Mouse (Mus musculus): ENCODE data around the gene Nrf1. TPM values are rescaled to one million over a fixed set of nuclear protein-coding genes. Genes with fewer than 3 reads are reported as not detected.

Gene Nrf1
- polyA plus RNA-seq, 1 experiment from 2014 or later: 33.2 TPM

DNA sequence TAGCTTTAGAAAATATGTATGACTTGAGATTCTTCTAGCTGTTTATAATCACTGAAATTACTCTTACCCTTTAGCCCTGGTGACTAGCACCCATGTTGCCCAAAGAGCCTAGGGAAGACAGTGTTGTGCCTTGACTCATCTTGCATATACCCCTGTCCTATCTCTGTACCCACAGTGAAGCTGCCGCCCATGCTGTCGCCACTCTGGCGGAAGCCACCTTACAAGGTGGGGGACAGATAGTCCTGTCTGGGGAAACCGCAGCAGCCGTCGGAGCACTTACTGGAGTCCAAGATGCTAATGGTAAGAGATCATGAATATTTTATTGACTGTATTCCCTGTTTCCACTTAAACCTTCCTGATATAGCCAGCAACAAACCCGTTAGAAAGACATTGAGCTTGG, 78.3 kb downstream of the Nrf1 start:
- Histone ChIP-seq H3K27me3 (ENCODE audit: control insufficient read depth, insufficient read depth, low read length) (no peaks in the 10 kb centered on the region), H3K36me3 (replicated peaks; ENCODE audit: control insufficient read depth, insufficient read depth) (peaks cover 48% of the 10 kb centered on the region), H3K4me1 (replicated peaks; ENCODE audit: control insufficient read depth, insufficient read depth, low read length) (no peaks in the 10 kb centered on the region), H3K27ac (no peak overlapping the region), H3K4me3 (replicated peaks; ENCODE audit: low read length) (no peak overlapping the region), H3K4me2 (replicated peaks) (no peak overlapping the region), H3K9ac (no peak overlapping the region), H3K9me3 (ENCODE audit: control insufficient read depth, low read length) (no peaks in the 10 kb centered on the region)
- ATAC-seq (ENCODE audit: low FRiP score): no peak
- DNase-seq (ENCODE audit: low spot score): no peak
- 90% methylated on average over 7 of the region's 7 CpGs for WGBS

DNA sequence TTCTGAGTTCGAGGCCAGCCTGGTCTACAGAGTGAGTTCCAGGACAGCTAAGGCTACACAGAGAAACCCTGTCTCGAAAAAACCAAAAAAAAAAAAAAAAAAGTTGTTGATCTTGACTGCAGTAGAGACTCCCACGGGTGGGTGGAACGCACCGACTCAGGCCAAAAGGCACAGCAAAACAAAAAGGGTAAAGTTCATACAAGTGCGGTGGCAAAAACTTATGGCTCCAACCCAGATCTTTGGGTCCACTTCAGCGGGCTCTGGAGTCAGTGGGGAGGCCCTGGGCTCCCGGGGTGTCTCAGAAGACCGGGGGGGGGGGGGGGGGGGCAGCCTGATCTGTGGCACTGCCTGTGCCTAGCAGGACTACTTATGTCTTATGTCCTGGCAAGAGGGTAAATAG, 79.0 kb downstream of the Nrf1 start:
- DNase-seq (ENCODE audit: low spot score) (no peak), ATAC-seq (ENCODE audit: low FRiP score) (no peak)
- WGBS: 93% methylated on average over 6 of the region's 9 CpGs
- Histone ChIP-seq H3K4me1 (replicated peaks; ENCODE audit: control insufficient read depth, insufficient read depth, low read length) (no peaks in the 10 kb centered on the region), H3K27me3 (ENCODE audit: control insufficient read depth, insufficient read depth, low read length) (no peaks in the 10 kb centered on the region), H3K4me2 (replicated peaks) (no peak overlapping the region), H3K9ac (no peak overlapping the region), H3K36me3 (replicated peaks; ENCODE audit: control insufficient read depth, insufficient read depth) (peaks cover 48% of the 10 kb centered on the region), H3K27ac (no peak overlapping the region), H3K4me3 (replicated peaks; ENCODE audit: low read length) (no peak overlapping the region), H3K9me3 (ENCODE audit: control insufficient read depth, low read length) (no peaks in the 10 kb centered on the region)

DNA sequence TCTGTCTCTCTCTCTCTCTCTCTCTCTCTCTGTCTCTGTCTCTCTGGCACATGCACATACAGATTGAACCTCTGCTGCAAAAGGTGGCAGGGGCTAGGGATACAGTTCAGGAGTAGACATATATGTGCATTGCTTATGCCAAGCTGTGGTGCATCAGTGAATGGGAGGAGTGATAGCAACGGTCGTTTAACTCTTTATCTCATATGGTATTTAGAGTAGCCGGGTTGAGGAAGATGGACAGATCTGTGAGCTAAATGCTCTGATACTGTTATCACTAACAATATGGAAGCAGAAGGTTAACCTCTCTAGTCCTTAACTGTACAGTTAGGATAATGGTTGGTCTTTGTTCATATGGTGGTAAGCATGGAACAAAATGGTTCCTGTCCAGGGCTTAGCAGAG, 84.6 kb downstream of the Nrf1 start:
- WGBS: 92% methylated on average over 3 of the region's 3 CpGs
- no peak overlapping the region for H3K9ac ChIP-seq

GRCm38 (mm10) chr6:30135590-30135989, 87.8 kb downstream of the Nrf1 start:
- WGBS: 59% methylated on average over 3 of the region's 3 CpGs
- Histone ChIP-seq H3K27me3 (ENCODE audit: control insufficient read depth, insufficient read depth, low read length) (no peaks in the 10 kb centered on the region), H3K4me1 (replicated peaks; ENCODE audit: control insufficient read depth, insufficient read depth, low read length) (no peaks in the 10 kb centered on the region)

More for the DNA sequence above, 84.6 kb downstream of the Nrf1 start:
- no peak overlapping the region for H3K4me2 ChIP-seq (replicated peaks)
- no peaks in the 10 kb centered on the region for H3K9me3 ChIP-seq (ENCODE audit: control insufficient read depth, low read length)
- DNase-seq (ENCODE audit: low spot score): no peak
- peaks cover 37% of the 10 kb centered on the region for H3K36me3 ChIP-seq (replicated peaks; ENCODE audit: control insufficient read depth, insufficient read depth)
- no peaks in the 10 kb centered on the region for H3K4me1 ChIP-seq (replicated peaks; ENCODE audit: control insufficient read depth, insufficient read depth, low read length)
- ATAC-seq (ENCODE audit: low FRiP score): no peak
- H3K4me3 ChIP-seq (replicated peaks; ENCODE audit: low read length): no peak overlapping the region
- no peak overlapping the region for H3K27ac ChIP-seq
- H3K27me3 ChIP-seq (ENCODE audit: control insufficient read depth, insufficient read depth, low read length): no peaks in the 10 kb centered on the region

DNA sequence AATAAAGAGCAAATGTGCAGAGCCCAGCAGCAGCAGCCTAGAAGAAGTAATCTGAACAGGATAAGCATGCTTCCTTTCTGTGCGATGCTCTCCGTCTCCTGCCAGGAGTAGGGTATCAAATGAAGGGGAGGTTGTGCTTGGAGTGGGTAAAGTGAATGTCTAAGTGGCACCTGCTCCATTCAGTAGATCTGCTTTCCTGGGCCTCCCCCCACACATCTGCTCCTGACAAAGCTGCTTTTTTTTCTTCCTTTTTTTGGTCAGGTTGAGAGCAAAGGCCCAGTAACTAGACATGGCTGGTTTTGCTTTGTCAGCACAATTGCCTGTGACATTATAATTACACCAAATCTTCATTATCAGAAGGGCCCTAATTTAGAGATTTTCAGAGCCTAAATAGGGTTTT, 89.4 kb downstream of the Nrf1 start:
- Histone ChIP-seq H3K27ac (no peak overlapping the region), H3K27me3 (ENCODE audit: control insufficient read depth, insufficient read depth, low read length) (no peaks in the 10 kb centered on the region), H3K4me3 (replicated peaks; ENCODE audit: low read length) (no peak overlapping the region), H3K9ac (no peak overlapping the region), H3K4me1 (replicated peaks; ENCODE audit: control insufficient read depth, insufficient read depth, low read length) (no peaks in the 10 kb centered on the region), H3K9me3 (ENCODE audit: control insufficient read depth, low read length) (no peaks in the 10 kb centered on the region), H3K4me2 (replicated peaks) (no peak overlapping the region), H3K36me3 (replicated peaks; ENCODE audit: control insufficient read depth, insufficient read depth) (peaks cover 42% of the 10 kb centered on the region)
- ATAC-seq (ENCODE audit: low FRiP score) (no peak), DNase-seq (ENCODE audit: low spot score) (no peak)
- 86% methylated on average over 2 of the region's 2 CpGs for WGBS

More at GRCm38 (mm10) chr6:30135590-30135989, 87.8 kb downstream of the Nrf1 start:
- DNase-seq (ENCODE audit: low spot score) (no peak), ATAC-seq (ENCODE audit: low FRiP score) (no peak)
- no peak overlapping the region for H3K4me3 ChIP-seq (replicated peaks; ENCODE audit: low read length)
- no peak overlapping the region for H3K9ac ChIP-seq
- peaks cover 34% of the 10 kb centered on the region for H3K36me3 ChIP-seq (replicated peaks; ENCODE audit: control insufficient read depth, insufficient read depth)
- no peak overlapping the region for H3K4me2 ChIP-seq (replicated peaks)
- no peak overlapping the region for H3K27ac ChIP-seq
- no peaks in the 10 kb centered on the region for H3K9me3 ChIP-seq (ENCODE audit: control insufficient read depth, low read length)

- Histone ChIP-seq H3K27me3 (ENCODE audit: control insufficient read depth, insufficient read depth, low read length) (no peaks in the 10 kb centered on the region), H3K9ac (no peak overlapping the region), H3K36me3 (replicated peaks; ENCODE audit: control insufficient read depth, insufficient read depth) (peaks cover 48% of the 10 kb centered on the region), H3K27ac (no peak overlapping the region), H3K4me3 (replicated peaks; ENCODE audit: low read length) (no peak overlapping the region), H3K4me1 (replicated peaks; ENCODE audit: control insufficient read depth, insufficient read depth, low read length) (no peaks in the 10 kb centered on the region), H3K9me3 (ENCODE audit: control insufficient read depth, low read length) (no peaks in the 10 kb centered on the region), H3K4me2 (replicated peaks) (no peak overlapping the region)
- 95% methylated on average over 7 of the region's 7 CpGs for WGBS
- no peak for DNase-seq (ENCODE audit: low spot score)
- ATAC-seq (ENCODE audit: low FRiP score): no peak
These were observed 91.7 kb downstream of the Nrf1 start for GRCm38 (mm10) chr6:30139329-30140045.

GRCm38 (mm10) chr6:30143263-30143662, 95.5 kb downstream of the Nrf1 start:
- WGBS: 95% methylated on average over 4 of the region's 4 CpGs
- Histone ChIP-seq H3K9me3 (ENCODE audit: control insufficient read depth, low read length) (no peaks in the 10 kb centered on the region), H3K4me1 (replicated peaks; ENCODE audit: control insufficient read depth, insufficient read depth, low read length) (no peaks in the 10 kb centered on the region), H3K4me3 (replicated peaks; ENCODE audit: low read length) (no peak overlapping the region), H3K27me3 (ENCODE audit: control insufficient read depth, insufficient read depth, low read length) (no peaks in the 10 kb centered on the region), H3K4me2 (replicated peaks) (no peak overlapping the region), H3K27ac (no peak overlapping the region), H3K9ac (no peak overlapping the region), H3K36me3 (replicated peaks; ENCODE audit: control insufficient read depth, insufficient read depth) (peaks cover 47% of the 10 kb centered on the region)
- ATAC-seq (ENCODE audit: low FRiP score) (no peak), DNase-seq (ENCODE audit: low spot score) (no peak)

- no peak overlapping the region for H3K4me2 ChIP-seq (replicated peaks)
- H3K27ac ChIP-seq: no peak overlapping the region
- H3K27me3 ChIP-seq (ENCODE audit: control insufficient read depth, insufficient read depth, low read length): no peaks in the 10 kb centered on the region
- no peaks in the 10 kb centered on the region for H3K9me3 ChIP-seq (ENCODE audit: control insufficient read depth, low read length)
- no peak overlapping the region for H3K9ac ChIP-seq
- DNase-seq (ENCODE audit: low spot score) (no peak), ATAC-seq (ENCODE audit: low FRiP score) (no peak)
- H3K4me1 ChIP-seq (replicated peaks; ENCODE audit: control insufficient read depth, insufficient read depth, low read length): no peaks in the 10 kb centered on the region
- peaks cover 24% of the 10 kb centered on the region for H3K36me3 ChIP-seq (replicated peaks; ENCODE audit: control insufficient read depth, insufficient read depth)
- 70% methylated on average over 7 of the region's 7 CpGs for WGBS
- no peak overlapping the region for H3K4me3 ChIP-seq (replicated peaks; ENCODE audit: low read length)
These were observed 99.3 kb downstream of the Nrf1 start for GRCm38 (mm10) chr6:30147058-30147457.

DNA sequence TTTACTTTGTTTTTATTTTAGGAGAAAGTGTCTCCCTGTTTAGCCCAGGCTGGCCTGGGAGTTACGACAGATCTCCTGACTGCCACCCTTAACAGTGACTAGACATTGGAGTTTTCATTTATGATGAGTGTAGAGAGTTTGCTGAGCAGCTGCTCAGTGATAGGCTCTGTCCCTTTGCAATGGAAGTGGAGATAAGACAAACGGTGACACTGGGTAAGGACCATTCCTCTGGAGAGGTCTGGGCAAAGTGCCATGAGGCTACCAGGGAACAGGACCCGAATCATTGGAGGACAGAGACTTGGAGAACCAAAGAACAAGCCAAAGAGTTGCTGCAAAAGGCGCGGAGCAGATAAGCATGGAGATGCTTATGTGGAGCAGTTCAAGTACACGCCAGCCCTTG, 100.0 kb downstream of the Nrf1 start:
- Histone ChIP-seq H3K9me3 (ENCODE audit: control insufficient read depth, low read length) (no peaks in the 10 kb centered on the region), H3K4me2 (replicated peaks) (no peak overlapping the region), H3K27ac (no peak overlapping the region), H3K36me3 (replicated peaks; ENCODE audit: control insufficient read depth, insufficient read depth) (peaks cover 24% of the 10 kb centered on the region), H3K4me1 (replicated peaks; ENCODE audit: control insufficient read depth, insufficient read depth, low read length) (no peaks in the 10 kb centered on the region), H3K9ac (no peak overlapping the region), H3K27me3 (ENCODE audit: control insufficient read depth, insufficient read depth, low read length) (no peaks in the 10 kb centered on the region), H3K4me3 (replicated peaks; ENCODE audit: low read length) (no peak overlapping the region)
- no peak for DNase-seq (ENCODE audit: low spot score)
- ATAC-seq (ENCODE audit: low FRiP score): no peak
- 88% methylated on average over 6 of the region's 6 CpGs for WGBS

- H3K27me3 ChIP-seq (ENCODE audit: control insufficient read depth, insufficient read depth, low read length): no peaks in the 10 kb centered on the region
- DNase-seq (ENCODE audit: low spot score): no peak
- H3K36me3 ChIP-seq (replicated peaks; ENCODE audit: control insufficient read depth, insufficient read depth): peaks cover 10% of the 10 kb centered on the region
- H3K9ac ChIP-seq: no peak overlapping the region
- H3K4me3 ChIP-seq (replicated peaks; ENCODE audit: low read length): no peak overlapping the region
- H3K4me1 ChIP-seq (replicated peaks; ENCODE audit: control insufficient read depth, insufficient read depth, low read length): 0 out of 2 replicates have a peak, but pooled peaks cover 4% of the 10 kb centered on the region
- no peak overlapping the region for H3K4me2 ChIP-seq (replicated peaks)
- WGBS: 85% methylated on average over 8 of the region's 8 CpGs
- H3K27ac ChIP-seq: no peak overlapping the region
- H3K9me3 ChIP-seq (ENCODE audit: control insufficient read depth, low read length): no peaks in the 10 kb centered on the region
- ATAC-seq (ENCODE audit: low FRiP score): no peak
These were observed 102.7 kb downstream of the Nrf1 start for GRCm38 (mm10) chr6:30150471-30150870.

All from hindbrain, embryonic 14.5 days (tissue).